8 mouse cellular contexts compared by ENCODE assay signal in genomic region chr17:27520557-27520956, GRCm38 (mm10). TPM values are rescaled to one million over a fixed set of nuclear protein-coding genes. Genes with fewer than 3 reads are reported as not detected.
DNase-seq lines count a peak whose midpoint lies in the region; ATAC-seq and TF ChIP-seq lines count a peak whose summit lies in the region.

No protein-coding gene starts in this region.

- H3K9ac ChIP-seq in lung, postnatal 0 days (replicated peaks; ENCODE audit: low read depth), result no peak overlapping the region

- peak; percentile 72 for TF ChIP-seq CTCF in G1E (IDR thresholded peaks at IDR 0.05; ENCODE audit: low read depth, low read length)
- peak; percentile 99 for TF ChIP-seq CTCF in lung, postnatal 0 days (IDR thresholded peaks at IDR 0.05)

- peak; percentile 48 for DNase-seq in 416B (ENCODE audit: low read depth)
- DNase-seq in G1E (ENCODE audit: low spot score), result peak; percentile 28
- peak; percentile 91 for DNase-seq in cerebellum, postnatal 14 days
- peak; percentile 36 for DNase-seq in gastrocnemius, postnatal 14 days
- peak; percentile 63 for DNase-seq in kidney, postnatal 14 days
- DNase-seq in lung, postnatal 0 days (ENCODE audit: low spot score), result peak; percentile 60
- peak; percentile 68 for DNase-seq in retina, postnatal 1 day

- H3K4me3 ChIP-seq in G1E (ENCODE audit: low read depth, low read length), result no peak overlapping the region
- no peak overlapping the region for H3K4me3 ChIP-seq in lung, postnatal 0 days (ENCODE audit: low read depth, low read length)

- H3K4me2 ChIP-seq in lung, postnatal 0 days (replicated peaks; ENCODE audit: low read depth, low read length), result no peak overlapping the region

- intact Hi-C loops in gastrocnemius, postnatal 14 days (cut with DNase I; ENCODE audit: low total_unique reads), result loop anchor here (5.0 kb wide), 2 partner anchors 263 to 308 kb away; no protein-coding TSS in a partner anchor

- no peak overlapping the region for H3K27ac ChIP-seq in lung, postnatal 0 days (ENCODE audit: low read length)

- ATAC-seq in G1E (ENCODE audit: extremely low read depth, insufficient number of reproducible peaks, low FRiP score, poor library complexity, severe bottlenecking), result no peak
- ATAC-seq in lung, postnatal 0 days, result peak; percentile 33
- no peak for ATAC-seq in erythroblast, adult 5-6 weeks (replicated peaks; ENCODE audit: low FRiP score, poor library complexity, severe bottlenecking)

- no peaks in the 10 kb centered on the region for H3K36me3 ChIP-seq in G1E (replicated peaks)
- H3K36me3 ChIP-seq in lung, postnatal 0 days (ENCODE audit: insufficient read depth, low read length), result no peaks in the 10 kb centered on the region

- peaks cover 8% of the 10 kb centered on the region; the same call in 1 of the 2 replicates for H3K27me3 ChIP-seq in G1E (ENCODE audit: insufficient read depth, low read length)
- peaks cover 9% of the 10 kb centered on the region; the same call in 1 of the 2 replicates for H3K27me3 ChIP-seq in lung, postnatal 0 days (replicated peaks; ENCODE audit: insufficient read depth, low read length)

- H3K4me1 ChIP-seq in G1E (ENCODE audit: insufficient read depth, low read depth, low read length), result no peaks in the 10 kb centered on the region
- H3K4me1 ChIP-seq in lung, postnatal 0 days (ENCODE audit: insufficient read depth, low read depth, low read length), result no peaks in the 10 kb centered on the region

- 6% methylated on average over 14 of the region's 27 CpGs for WGBS in lung, postnatal 0 days

- no peak for TF ChIP-seq EP300 in lung, postnatal 0 days (IDR thresholded peaks at IDR 0.05)

- no peaks in the 10 kb centered on the region for H3K9me3 ChIP-seq in G1E (replicated peaks)
- no peaks in the 10 kb centered on the region for H3K9me3 ChIP-seq in lung, postnatal 0 days (ENCODE audit: low read length)

RNA-seq across cellular contexts. Expression of gene Grm4, which starts 0.6 kb away (rescaled TPM):
- total RNA-seq in G1E (2014; fragmentation: Nextera tagmentation) (not detected in 2 replicates), G1E (2017) (0.05 TPM in 1 of 2 replicates, not detected in the other)
- 0.02 TPM in 1 of 2 replicates, not detected in the other for polyA plus RNA-seq in G1E (2012)
- total RNA-seq in gastrocnemius, postnatal 14 days (2021), result not detected
- not detected in 2 replicates for polyA plus RNA-seq in lung, postnatal 0 days (2015; fragmentation: Nextera tagmentation; extraction: Ambion mirVana)
- not detected in 2 replicates for total RNA-seq in erythroblast, adult 5-6 weeks (2015; ENCODE audit: low replicate concordance)
- total RNA-seq in erythroblast, adult 5-6 weeks (2017; ENCODE audit: low replicate concordance), result not detected in 2 replicates

RNA-seq across cellular contexts. Expression of gene Hmga1, which starts 35.7 kb away (rescaled TPM):
- total RNA-seq in G1E (2014; fragmentation: Nextera tagmentation) (270 and 298 TPM in 2 replicates), G1E (2017) (123 and 131 TPM in 2 replicates)
- 1,702 and 2,389 TPM in 2 replicates for polyA plus RNA-seq in G1E (2012)
- total RNA-seq in gastrocnemius, postnatal 14 days (2021), result 10 to 100 TPM; 17.2 to 18.7 TPM
- polyA plus RNA-seq in lung, postnatal 0 days (2015; fragmentation: Nextera tagmentation; extraction: Ambion mirVana), result 41.2 and 50.6 TPM in 2 replicates
- total RNA-seq in erythroblast, adult 5-6 weeks (2015; ENCODE audit: low replicate concordance), result 63.4 and 75.7 TPM in 2 replicates
- 14.4 and 29.6 TPM in 2 replicates for total RNA-seq in erythroblast, adult 5-6 weeks (2017; ENCODE audit: low replicate concordance)

RNA-seq across cellular contexts. Expression of gene AI413582, which starts 45.0 kb away (rescaled TPM):
- 78.2 and 85.2 TPM in 2 replicates for total RNA-seq in G1E (2014; fragmentation: Nextera tagmentation)
- 50.8 and 57.0 TPM in 2 replicates for total RNA-seq in G1E (2017)
- polyA plus RNA-seq in G1E (2012), result 159 and 163 TPM in 2 replicates
- 1 to 10 TPM; 2.6 to 4.4 TPM for total RNA-seq in gastrocnemius, postnatal 14 days (2021)
- 30.8 and 38.6 TPM in 2 replicates for polyA plus RNA-seq in lung, postnatal 0 days (2015; fragmentation: Nextera tagmentation; extraction: Ambion mirVana)
- total RNA-seq in erythroblast, adult 5-6 weeks (2015; ENCODE audit: low replicate concordance), result 14.0 and 15.4 TPM in 2 replicates
- 4.5 and 5.9 TPM in 2 replicates for total RNA-seq in erythroblast, adult 5-6 weeks (2017; ENCODE audit: low replicate concordance)

Comparison
In these comparisons a context has a peak if more than half of its experiments do, and no peak if none do; other contexts are left out.
1. DNase-seq: peak in every context shown above with its lines; median percentile 91 in cerebellum, postnatal 14 days; 68 in retina, postnatal 1 day; 63 in kidney, postnatal 14 days; 60 in lung, postnatal 0 days; 48 in 416B; 36 in gastrocnemius, postnatal 14 days; 28 in G1E.